Mouse (Mus musculus) liver, embryonic 14.5 days (tissue): ENCODE data around the gene Glod5. TPM values are rescaled to one million over a fixed set of nuclear protein-coding genes. Genes with fewer than 3 reads are reported as not detected.
"Not testable (repeated sequence)": the region's sequence is repeated elsewhere in the genome, so short reads cannot be mapped to it uniquely, and the experiment has no call there.

ENCODE experiments used
- ATAC-seq: fragments of 200-750 bp; cut with Nextera tagmentation; 2 replicates; pipeline ENCODE4 v1.8.0; 2017; ENCODE audit warnings: moderate number of reproducible peaks, mild to moderate bottlenecking, moderate library complexity; ENCODE audit not compliant: insufficient read depth
- DNase-seq, 3 experiments: peaks; one replicate each; pipeline ENCODE4 v3.0.0-alpha.2; 2012 to 2013; ENCODE audit warnings: low read depth in 3 of 3, low spot score in 3 of 3
- H3K27ac ChIP-seq: fragments of 300-500 bp; sonication (generic); 2 replicates; pipeline ENCODE4 v1.5.1; 2014; ENCODE audit warnings: moderate library complexity, mild to moderate bottlenecking, control low read depth, inconsistent platforms
- H3K27me3 ChIP-seq: fragments of 300-500 bp; sonication (generic); 2 replicates; pipeline ENCODE4 v1.6.1; 2014; ENCODE audit warnings: mild to moderate bottlenecking, low read length, moderate library complexity; ENCODE audit not compliant: control insufficient read depth, insufficient read depth
- H3K36me3 ChIP-seq: fragments of 300-500 bp; sonication (generic); replicated peaks from 2 replicates; pipeline ENCODE4 v1.6.1; 2014; ENCODE audit warnings: low read depth; ENCODE audit not compliant: control insufficient read depth, insufficient read depth
- H3K4me1 ChIP-seq, 2 experiments: fragments of 200-500 bp in 1 of 2; fragments of 300-500 bp in 1 of 2; sonication (generic) in 1 of 2; replicated peaks; 2 replicates each; pipeline ENCODE4 v1.6.1; 2012 to 2014; ENCODE audit warnings: antibody characterized with exemption in 1 of 2, inconsistent platforms in 1 of 2, low read length in 1 of 2; ENCODE audit not compliant: control insufficient read depth in 2 of 2, insufficient read depth in 2 of 2
- H3K4me2 ChIP-seq: fragments of 300-500 bp; sonication (generic); 2 replicates; pipeline ENCODE4 v1.6.1; 2014; ENCODE audit warnings: low read depth, mild to moderate bottlenecking, control low read depth, moderate library complexity
- H3K4me3 ChIP-seq, 2 experiments: fragments of 200-500 bp in 1 of 2; fragments of 300-500 bp in 1 of 2; sonication (generic) in 1 of 2; 2 replicates each; pipeline ENCODE4 v1.5.1; 2012 to 2014; ENCODE audit warnings: low read depth in 2 of 2, low read length in 2 of 2, mild to moderate bottlenecking in 2 of 2, control low read depth in 1 of 2, inconsistent platforms in 1 of 2, moderate library complexity in 1 of 2; ENCODE audit not compliant: insufficient read depth in 1 of 2
- H3K9ac ChIP-seq: fragments of 300-500 bp; sonication (generic); replicated peaks from 2 replicates; pipeline ENCODE4 v1.6.1; 2014; ENCODE audit warnings: mild to moderate bottlenecking, control low read depth, moderate library complexity
- H3K9me3 ChIP-seq: fragments of 300-500 bp; sonication (generic); 2 replicates; pipeline ENCODE4 v1.6.1; 2016; ENCODE audit warnings: low read length, mixed read lengths; ENCODE audit not compliant: control insufficient read depth
- CTCF ChIP-seq: IDR thresholded peaks from 2 replicates; pipeline ENCODE4 v1.5.1; 2016; ENCODE audit warnings: antibody characterized with exemption, low read depth, control low read depth
- EP300 ChIP-seq: IDR thresholded peaks from 2 replicates; pipeline ENCODE4 v1.6.1; 2016; ENCODE audit warnings: antibody characterized with exemption, low read depth
- WGBS: fragments of 180-500 bp; shearing (Covaris S2); extraction: QIAGEN DNeasy Blood & Tissue Kit; methylation state at CpG from one replicate; pipeline ENCODE4 v1.1.7; 2014; ENCODE audit not compliant: insufficient replicate concordance; 5-methylcytosine and 5-hydroxymethylcytosine counted together
- polyA plus RNA-seq, 2 experiments: library from polyadenylated mRNA; depleted of rRNA in 1 of 2; stranded (reverse) in 1 of 2; unstranded in 1 of 2; fragments of >200 nt; fragmentation: Nextera tagmentation in 1 of 2; extraction: Ambion mirVana in 1 of 2; gene quantifications; 2 replicates each; pipeline versions ENCODE4 v1.2.1 to v1.2.3; 2012 to 2014

Glod5 gene
- polyA plus RNA-seq (2012; rRNA removed) (not detected in 2 replicates), polyA plus RNA-seq (2014; fragmentation: Nextera tagmentation; extraction: Ambion mirVana) (not detected in 2 replicates)

DNA sequence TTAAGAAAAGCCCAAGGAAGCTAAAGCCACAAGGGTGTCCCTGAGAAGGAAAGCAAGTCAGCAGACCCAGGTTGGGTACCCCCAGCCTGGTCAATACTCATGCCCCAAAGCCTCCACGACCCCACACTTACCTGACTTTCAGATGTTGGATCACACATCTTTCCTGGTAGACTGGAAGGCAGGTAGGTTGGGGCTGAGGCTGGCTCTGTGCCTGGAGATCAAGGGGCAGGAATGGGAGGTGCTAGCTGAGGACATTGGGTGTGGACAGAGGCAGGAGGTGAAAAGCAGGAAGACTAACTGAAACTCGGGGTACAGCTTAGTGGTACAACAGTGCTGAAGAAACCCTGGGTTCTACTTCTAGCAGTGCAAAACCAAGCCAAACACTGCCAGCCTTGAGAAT is at the start of gene Glod5:
TSS of gene Glod5 (minus strand) at position 207 of the 400 bp plus-strand sequence.
- Histone ChIP-seq H3K9me3 (no peaks in the 10 kb centered on the region), H3K36me3 (no peaks in the 10 kb centered on the region), H3K4me3 (no peak within 1 kb of the TSS), H3K27ac (no peak within 1 kb of the TSS), H3K4me2 (no peak within 1 kb of the TSS), H3K4me1 (no peaks in the 10 kb centered on the region), H3K9ac (no peak within 1 kb of the TSS), H3K27me3 (no peaks in the 10 kb centered on the region)
- ATAC-seq (no peak), DNase-seq (no peak)
- TF ChIP-seq EP300 (no peak), CTCF (no peak)
- WGBS, result 38% methylated on average over 2 of the region's 2 CpGs

DNA sequence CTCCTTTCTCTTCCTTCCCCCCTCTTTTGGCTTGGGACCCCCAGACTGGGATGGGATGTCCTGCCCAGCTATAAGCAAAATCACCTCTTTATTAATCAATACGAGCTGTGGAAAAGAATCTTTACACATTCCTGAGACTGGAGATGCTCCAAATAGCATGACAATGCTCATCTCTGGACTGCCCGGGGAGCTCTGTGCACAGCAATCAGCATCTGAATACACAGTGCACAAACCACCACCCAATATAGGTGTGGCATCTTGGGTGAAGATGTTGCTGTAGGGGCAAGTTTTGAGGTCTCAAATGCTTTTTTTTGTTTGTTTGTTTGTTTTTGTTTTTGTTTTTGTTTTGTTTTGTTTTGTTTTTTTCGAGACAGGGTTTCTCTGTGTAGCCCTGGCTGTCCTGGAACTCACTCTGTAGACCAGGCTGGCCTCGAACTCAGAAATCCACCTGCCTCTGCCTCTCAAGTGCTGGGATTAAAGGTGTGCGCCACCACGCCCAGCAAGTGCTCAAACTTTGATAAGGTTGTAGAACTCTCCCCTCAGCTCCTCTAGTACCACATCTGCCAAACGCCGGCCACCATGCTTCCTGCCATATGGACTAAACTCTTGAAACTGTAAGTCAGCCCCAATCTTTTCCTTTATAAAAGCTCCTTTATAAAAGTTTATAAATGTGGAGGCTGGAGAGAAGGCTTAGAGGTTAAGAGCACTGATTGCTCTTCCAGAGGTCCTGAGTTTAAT is 32.9 kb upstream of the Glod5 start:
- H3K4me3 ChIP-seq, H3K9ac ChIP-seq: not testable (repeated sequence)
- WGBS, result 64% methylated on average over 7 of the region's 8 CpGs

DNA sequence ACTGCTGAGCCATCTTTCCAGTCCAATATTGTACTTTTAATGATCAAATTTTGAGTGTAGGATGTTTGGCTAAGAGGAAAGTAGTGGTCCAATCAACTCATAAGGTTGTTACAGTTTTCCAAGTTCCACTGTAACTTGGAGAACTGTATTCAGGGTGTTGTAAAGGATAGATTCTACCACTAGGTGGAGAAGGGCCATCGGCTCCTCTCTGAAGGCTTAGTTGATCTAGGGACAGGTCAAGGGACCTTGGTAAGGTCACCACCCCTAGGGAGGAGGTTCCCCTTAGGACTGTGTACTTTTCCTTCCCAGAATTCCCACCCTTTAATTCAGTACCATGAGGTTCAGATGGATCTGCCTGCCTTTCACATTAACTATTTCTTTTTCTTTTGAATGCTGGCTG is 14.7 kb upstream of the Glod5 start:
- Histone ChIP-seq H3K36me3 (no peaks in the 10 kb centered on the region), H3K27ac (no peak overlapping the region), H3K4me1 (no peaks in the 10 kb centered on the region), H3K4me3 (no peak overlapping the region), H3K9me3 (no peaks in the 10 kb centered on the region), H3K9ac (no peak overlapping the region), H3K4me2 (no peak overlapping the region), H3K27me3 (no peaks in the 10 kb centered on the region)
- DNase-seq (no peak), ATAC-seq (no peak)
- TF ChIP-seq EP300 (no peak), CTCF (peak; percentile 45)
- WGBS, result 35% methylated on average over 1 of the region's 1 CpGs

More for the DNA sequence above, 32.9 kb upstream of the Glod5 start:
- not testable (repeated sequence) for H3K36me3 ChIP-seq, DNase-seq, ATAC-seq, H3K27ac ChIP-seq, H3K4me1 ChIP-seq, H3K27me3 ChIP-seq, H3K9me3 ChIP-seq, H3K4me2 ChIP-seq

DNA sequence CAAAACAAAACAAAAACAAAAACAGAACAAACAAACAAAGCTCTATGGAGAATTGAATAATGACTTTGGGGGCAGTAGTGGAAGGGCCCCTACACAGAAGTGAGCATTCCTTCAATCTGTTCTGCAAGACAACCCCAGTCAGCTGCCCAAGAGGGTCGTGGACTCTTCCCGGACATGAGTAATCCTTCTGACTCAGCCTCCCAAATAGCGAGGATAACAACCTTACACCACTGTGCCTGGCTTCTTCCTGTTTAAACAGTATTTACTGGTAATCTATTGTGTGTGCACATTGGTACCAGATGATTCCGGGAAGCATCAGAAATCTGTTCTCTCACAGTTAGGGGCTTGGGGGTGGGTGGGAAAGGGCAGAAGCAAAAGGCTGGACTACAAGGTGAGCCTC is 8.5 kb upstream of the Glod5 start:
- Histone ChIP-seq H3K4me2 (no peak overlapping the region), H3K4me3 (no peak overlapping the region), H3K4me1 (no peaks in the 10 kb centered on the region), H3K9me3 (no peaks in the 10 kb centered on the region), H3K27ac (no peak overlapping the region), H3K27me3 (no peaks in the 10 kb centered on the region), H3K9ac (no peak overlapping the region), H3K36me3 (no peaks in the 10 kb centered on the region)
- ATAC-seq, result no peak
- TF ChIP-seq EP300 (no peak), CTCF (no peak)
- DNase-seq, result no peak
- WGBS, result 34% methylated on average over 4 of the region's 4 CpGs

DNA sequence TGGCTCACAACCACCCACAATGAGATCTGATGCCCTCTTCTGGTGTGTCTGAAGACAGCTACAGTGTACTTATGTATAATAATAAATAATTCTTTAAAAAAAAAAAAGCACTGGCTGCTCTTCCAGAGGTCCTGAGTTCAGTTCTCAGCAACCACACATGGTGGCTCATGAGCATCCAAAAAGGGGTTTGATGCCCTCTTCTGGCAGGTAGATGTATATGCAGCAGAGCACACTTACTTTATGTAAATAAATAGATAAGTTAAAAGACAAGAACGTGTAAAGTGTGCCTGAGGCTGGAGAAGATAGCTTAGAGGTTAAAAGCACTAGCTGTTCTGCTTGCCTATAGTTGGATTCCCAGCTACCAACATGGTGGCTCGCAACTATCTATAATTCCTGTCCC is 6.5 kb upstream of the Glod5 start:
- Histone ChIP-seq H3K9me3 (no peaks in the 10 kb centered on the region), H3K4me3 (no peak overlapping the region), H3K4me1 (no peaks in the 10 kb centered on the region), H3K27me3 (no peaks in the 10 kb centered on the region), H3K4me2 (no peak overlapping the region), H3K9ac (no peak overlapping the region), H3K36me3 (no peaks in the 10 kb centered on the region), H3K27ac (no peak overlapping the region)
- 39% methylated on average over 2 of the region's 2 CpGs for WGBS
- no peak for DNase-seq
- TF ChIP-seq EP300 (no peak), CTCF (peak; percentile 31; the same call in 1 of the 2 replicates)
- no peak for ATAC-seq
